Mouse (Mus musculus) monocyte, adult 2 months (primary cell): ENCODE data around the gene Nags.
A peak's percentile ranks its signal among the peaks of the same experiment; 100 is the strongest.
"Not testable (repeated sequence)": the region's sequence is repeated elsewhere in the genome, so short reads cannot be mapped to it uniquely, and the experiment has no call there.

Experiments used
- DNase-seq, 2 experiments: peaks; one replicate each; pipeline ENCODE4 v3.0.0; 2022; ENCODE audit warnings: low spot score in 2 of 2, low read depth in 1 of 2

Nags gene

GRCm38 (mm10) chr11:102156039-102156785 is 10.9 kb downstream of the Nags start, which contains the start of gene Tmem101:
TSS of gene Tmem101 (minus strand) at chr11:102156404.
- DNase-seq, result peak; percentile 68 to 82

- no peak for DNase-seq
Observed at GRCm38 (mm10) chr11:102156786-102157089, 11.4 kb downstream of the Nags start.

GRCm38 (mm10) chr11:102158024-102158423 is 12.7 kb downstream of the Nags start:
- DNase-seq, result not testable (repeated sequence)

GRCm38 (mm10) chr11:102159781-102160180 is 14.5 kb downstream of the Nags start:
- no peak for DNase-seq

GRCm38 (mm10) chr11:102165971-102166722 is 20.8 kb downstream of the Nags start:
- no peak for DNase-seq

GRCm38 (mm10) chr11:102167539-102167938 is 22.2 kb downstream of the Nags start:
- DNase-seq, result no peak

GRCm38 (mm10) chr11:102168689-102169088 is 23.4 kb downstream of the Nags start:
- no peak for DNase-seq

GRCm38 (mm10) chr11:102179836-102180235 is 34.5 kb downstream of the Nags start:
- no peak for DNase-seq

GRCm38 (mm10) chr11:102184253-102184645 is 38.9 kb downstream of the Nags start:
- DNase-seq, result no peak

GRCm38 (mm10) chr11:102184646-102185495 is 39.6 kb downstream of the Nags start, which contains the start of gene Lsm12:
TSS of gene Lsm12 (minus strand) at chr11:102185296.
- peak; percentile 90 to 97 for DNase-seq

- no peak for DNase-seq
Observed at GRCm38 (mm10) chr11:102185677-102186076, 40.4 kb downstream of the Nags start.

GRCm38 (mm10) chr11:102186235-102186634 is 40.9 kb downstream of the Nags start:
- no peak for DNase-seq

- DNase-seq, result no peak
Observed at GRCm38 (mm10) chr11:102188980-102189379, 43.7 kb downstream of the Nags start.

GRCm38 (mm10) chr11:102189461-102190436 is 44.4 kb downstream of the Nags start, which contains the start of gene G6pc3:
TSS of gene G6pc3 (plus strand) at chr11:102189620.
- peak; percentile 59 to 75 for DNase-seq

- DNase-seq, result no peak
Observed at GRCm38 (mm10) chr11:102190848-102191247, 45.5 kb downstream of the Nags start.

GRCm38 (mm10) chr11:102193657-102194440 is 48.5 kb downstream of the Nags start:
- no peak for DNase-seq

GRCm38 (mm10) chr11:102196018-102196797 is 50.9 kb downstream of the Nags start:
- DNase-seq, result no peak

- no peak for DNase-seq
Observed at GRCm38 (mm10) chr11:102198245-102198644, 52.9 kb downstream of the Nags start.
